16 mouse cellular contexts compared by ENCODE assay signal in genomic region chr4:129303816-129304215, GRCm38 (mm10). TPM values are rescaled to one million over a fixed set of nuclear protein-coding genes. Genes with fewer than 3 reads are reported as not detected.
DNase-seq lines count a peak whose midpoint lies in the region; ATAC-seq lines count a peak whose summit lies in the region.
"Had no signal": no experiment of that assay in that cellular context is flagged by ENCODE, and none has a peak within 500 bp of the region (broad histone marks: within the 10 kb centered on the region; RNA-seq: fewer than 3 reads in every experiment).

No protein-coding gene starts in this region.

- no peak overlapping the region for H3K27ac ChIP-seq in intestine, embryonic 14.5 days (ENCODE audit: low read depth)
- no peak overlapping the region for H3K27ac ChIP-seq in intestine, embryonic 15.5 days
- H3K27ac ChIP-seq in forebrain, embryonic 13.5 days, result no peak overlapping the region
- H3K27ac ChIP-seq: embryonic facial prominence, embryonic 12.5 days; forebrain, embryonic 15.5 days; limb, embryonic 15.5 days; neural tube, embryonic 12.5 days had no signal

- H3K9me3 ChIP-seq in intestine, embryonic 14.5 days (ENCODE audit: control insufficient read depth, low read length), result peaks cover 3% of the 10 kb centered on the region; the same call in 1 of the 2 replicates
- H3K9me3 ChIP-seq in intestine, embryonic 15.5 days, result no peaks in the 10 kb centered on the region
- 0 out of 2 replicates have a peak, but pooled peaks cover 4% of the 10 kb centered on the region for H3K9me3 ChIP-seq in forebrain, embryonic 13.5 days (replicated peaks)
- H3K9me3 ChIP-seq: forebrain, embryonic 15.5 days; limb, embryonic 15.5 days; neural tube, embryonic 12.5 days had no signal

- DNase-seq in intestine, embryonic 14.5 days (ENCODE audit: low spot score), result no peak
- peak; percentile 32 for DNase-seq in NIH3T3 (ENCODE audit: low read depth)
- DNase-seq in adrenal gland, adult 8-10 months, result peak; percentile 64
- peak; percentile 13 for DNase-seq in kidney, postnatal 10 days
- DNase-seq: cerebellum, postnatal 25 days; lung, postnatal 36 days; midbrain, embryonic 14.5 days; right cerebral cortex, adult 18-20 months had no signal

- ATAC-seq in intestine, embryonic 14.5 days (replicated peaks; ENCODE audit: low FRiP score, low TSS enrichment, low read depth), result peak; percentile 60; the same call in 1 of the 2 replicates
- no peak; the same call in 1 of the 2 replicates for ATAC-seq in intestine, embryonic 15.5 days
- no peak for ATAC-seq in forebrain, embryonic 13.5 days
- ATAC-seq in inflammation-experienced regulatory T-cells, adult 6 months, result no peak
- ATAC-seq: forebrain, embryonic 15.5 days had no signal

- 85% methylated on average over 9 of the region's 9 CpGs for WGBS in intestine, embryonic 14.5 days
- 76% methylated on average over 9 of the region's 9 CpGs for WGBS in intestine, embryonic 15.5 days
- 92% methylated on average over 9 of the region's 9 CpGs for WGBS in forebrain, embryonic 13.5 days

- peaks cover 28% of the 10 kb centered on the region for H3K36me3 ChIP-seq in intestine, embryonic 14.5 days (ENCODE audit: control insufficient read depth, insufficient read depth, low read length)
- peaks cover 5% of the 10 kb centered on the region for H3K36me3 ChIP-seq in intestine, embryonic 15.5 days
- H3K36me3 ChIP-seq in forebrain, embryonic 13.5 days (ENCODE audit: poor library complexity, severe bottlenecking), result peaks cover 33% of the 10 kb centered on the region

- H3K9ac ChIP-seq in intestine, embryonic 14.5 days (ENCODE audit: low read length), result no peak overlapping the region
- no peak overlapping the region for H3K9ac ChIP-seq in intestine, embryonic 15.5 days
- H3K9ac ChIP-seq in forebrain, embryonic 13.5 days, result no peak overlapping the region
- H3K9ac ChIP-seq: embryonic facial prominence, embryonic 12.5 days; forebrain, embryonic 15.5 days; limb, embryonic 15.5 days; neural tube, embryonic 12.5 days had no signal

- H3K27me3 ChIP-seq in intestine, embryonic 14.5 days (replicated peaks; ENCODE audit: control insufficient read depth, insufficient read depth, low read length), result no peaks in the 10 kb centered on the region
- no peaks in the 10 kb centered on the region for H3K27me3 ChIP-seq in intestine, embryonic 15.5 days (replicated peaks)
- H3K27me3 ChIP-seq in forebrain, embryonic 13.5 days, result no peaks in the 10 kb centered on the region
- H3K27me3 ChIP-seq: embryonic facial prominence, embryonic 12.5 days; forebrain, embryonic 15.5 days; limb, embryonic 15.5 days; neural tube, embryonic 12.5 days had no signal

- no peak overlapping the region for H3K4me2 ChIP-seq in intestine, embryonic 14.5 days (ENCODE audit: low read length)
- no peak overlapping the region for H3K4me2 ChIP-seq in intestine, embryonic 15.5 days (replicated peaks)
- no peak overlapping the region for H3K4me2 ChIP-seq in forebrain, embryonic 13.5 days
- H3K4me2 ChIP-seq: embryonic facial prominence, embryonic 12.5 days; forebrain, embryonic 15.5 days; limb, embryonic 15.5 days; neural tube, embryonic 12.5 days had no signal

- no peak overlapping the region for H3K4me3 ChIP-seq in intestine, embryonic 14.5 days (ENCODE audit: low read depth, low read length)
- H3K4me3 ChIP-seq in intestine, embryonic 15.5 days (replicated peaks), result no peak overlapping the region
- no peak overlapping the region for H3K4me3 ChIP-seq in forebrain, embryonic 13.5 days
- H3K4me3 ChIP-seq: embryonic facial prominence, embryonic 12.5 days; forebrain, embryonic 15.5 days; limb, embryonic 15.5 days; neural tube, embryonic 12.5 days had no signal

- no peaks in the 10 kb centered on the region for H3K4me1 ChIP-seq in intestine, embryonic 14.5 days (replicated peaks; ENCODE audit: control insufficient read depth, insufficient read depth, low read length)
- H3K4me1 ChIP-seq in intestine, embryonic 15.5 days (replicated peaks), result no peaks in the 10 kb centered on the region; the same call in 1 of the 2 replicates
- H3K4me1 ChIP-seq in forebrain, embryonic 13.5 days, result peaks cover 6% of the 10 kb centered on the region
- H3K4me1 ChIP-seq: limb, embryonic 15.5 days; neural tube, embryonic 12.5 days had no signal

RNA-seq across cellular contexts. Expression of gene Sync, which starts 16.4 kb away (rescaled TPM):
- 1.3 and 2.1 TPM in 2 replicates for polyA plus RNA-seq in intestine, embryonic 14.5 days (2014; fragmentation: Nextera tagmentation; extraction: Ambion mirVana)
- polyA plus RNA-seq in intestine, embryonic 15.5 days (2015; fragmentation: Nextera tagmentation; extraction: Ambion mirVana), result 1.2 TPM in 2 replicates
- 1 to 10 TPM in 3 of 4 experiments, under 1 TPM in 1; 0.73 to 2.5 (median 1.1) TPM for total RNA-seq in adrenal gland, adult 8-10 months (2022)
- 0.18 and 0.19 TPM in 2 replicates for polyA plus RNA-seq in forebrain, embryonic 13.5 days (2015; fragmentation: Nextera tagmentation; extraction: Ambion mirVana)
- polyA plus RNA-seq in inflammation-experienced regulatory T-cells, adult 6 months (2017; shearing (Covaris generic)), result under 1 TPM; 0.45 to 0.49 (median 0.47) TPM
- total RNA-seq: granulocyte monocyte progenitor cell, adult 5-6 weeks had no signal

RNA-seq across cellular contexts. Expression of gene Rbbp4, which starts 31.4 kb away (rescaled TPM):
- polyA plus RNA-seq in intestine, embryonic 14.5 days (2014; fragmentation: Nextera tagmentation; extraction: Ambion mirVana), result 333 and 352 TPM in 2 replicates
- polyA plus RNA-seq in intestine, embryonic 15.5 days (2015; fragmentation: Nextera tagmentation; extraction: Ambion mirVana), result 310 and 386 TPM in 2 replicates
- total RNA-seq in adrenal gland, adult 8-10 months (2022), result 100 to 1,000 TPM; 122 to 167 (median 155) TPM
- polyA plus RNA-seq in forebrain, embryonic 13.5 days (2015; fragmentation: Nextera tagmentation; extraction: Ambion mirVana), result 534 and 564 TPM in 2 replicates
- 100 to 1,000 TPM; 289 to 492 (median 352) TPM for polyA plus RNA-seq in inflammation-experienced regulatory T-cells, adult 6 months (2017; shearing (Covaris generic))

RNA-seq across cellular contexts. Expression of gene Zbtb8os, which starts 31.7 kb away (rescaled TPM):
- 46.9 and 51.3 TPM in 2 replicates for polyA plus RNA-seq in intestine, embryonic 14.5 days (2014; fragmentation: Nextera tagmentation; extraction: Ambion mirVana)
- 58.0 and 62.6 TPM in 2 replicates for polyA plus RNA-seq in intestine, embryonic 15.5 days (2015; fragmentation: Nextera tagmentation; extraction: Ambion mirVana)
- total RNA-seq in adrenal gland, adult 8-10 months (2022), result 10 to 100 TPM; 50.9 to 62.1 (median 56.6) TPM
- polyA plus RNA-seq in forebrain, embryonic 13.5 days (2015; fragmentation: Nextera tagmentation; extraction: Ambion mirVana), result 33.8 and 36.2 TPM in 2 replicates
- 100 to 1,000 TPM; 103 to 158 (median 113) TPM for polyA plus RNA-seq in inflammation-experienced regulatory T-cells, adult 6 months (2017; shearing (Covaris generic))

RNA-seq across cellular contexts. Expression of gene C77080, which starts 42.6 kb away (rescaled TPM):
- polyA plus RNA-seq in intestine, embryonic 14.5 days (2014; fragmentation: Nextera tagmentation; extraction: Ambion mirVana), result 7.2 and 7.4 TPM in 2 replicates
- 9.7 and 10.3 TPM in 2 replicates for polyA plus RNA-seq in intestine, embryonic 15.5 days (2015; fragmentation: Nextera tagmentation; extraction: Ambion mirVana)
- 10 to 100 TPM; 23.9 to 44.8 (median 34.4) TPM for total RNA-seq in adrenal gland, adult 8-10 months (2022)
- polyA plus RNA-seq in forebrain, embryonic 13.5 days (2015; fragmentation: Nextera tagmentation; extraction: Ambion mirVana), result 3.7 and 3.8 TPM in 2 replicates
- under 1 TPM; 0.21 to 0.25 (median 0.24) TPM for polyA plus RNA-seq in inflammation-experienced regulatory T-cells, adult 6 months (2017; shearing (Covaris generic))
